Comparison of ENCODE assay signal across 16 mouse cellular contexts in the genomic region with DNA sequence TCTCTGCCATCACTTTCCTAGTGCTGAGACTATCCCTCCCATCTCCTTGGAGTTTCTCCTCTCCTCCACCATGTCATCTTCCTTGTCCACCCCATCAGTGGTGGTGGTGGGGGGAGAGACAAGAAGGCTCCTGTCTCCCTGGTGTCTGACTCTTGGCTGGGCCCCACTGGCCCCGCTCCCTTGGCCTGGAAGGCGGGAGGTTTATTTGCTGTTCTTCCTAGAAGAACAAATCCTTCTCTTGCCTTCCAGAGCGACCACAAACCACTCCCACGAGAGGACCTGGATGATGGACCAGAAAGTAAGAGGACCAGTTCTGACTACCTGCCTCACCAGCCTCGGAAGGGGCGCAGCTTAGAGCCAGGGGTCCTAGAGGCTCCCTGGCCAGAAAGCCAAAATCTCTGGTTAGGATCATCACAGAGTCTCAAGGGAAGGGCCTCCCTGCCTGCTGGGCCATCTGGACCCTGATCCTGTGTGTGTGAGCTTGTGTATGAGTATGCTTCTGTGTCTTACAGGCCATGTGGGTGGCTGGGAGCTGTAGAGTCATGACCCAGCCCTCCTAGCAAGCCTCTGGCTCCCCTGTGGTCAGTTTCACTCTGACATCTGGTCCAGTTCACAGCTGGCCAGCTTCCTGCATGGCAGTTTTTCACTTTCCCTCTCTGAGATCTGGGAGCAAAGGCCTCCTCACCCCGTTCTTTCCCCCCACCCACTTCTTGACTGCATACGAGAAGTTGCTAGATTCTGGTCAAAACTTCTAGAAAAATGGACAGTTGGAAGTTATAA. TPM values are rescaled to one million over a fixed set of nuclear protein-coding genes. Genes with fewer than 3 reads are reported as not detected.
DNase-seq lines count a peak whose midpoint lies in the region; ATAC-seq and TF ChIP-seq lines count a peak whose summit lies in the region.
"Had no signal": no experiment of that assay in that cellular context is flagged by ENCODE, and none has a peak within 500 bp of the region (broad histone marks: within the 10 kb centered on the region; RNA-seq: fewer than 3 reads in every experiment).

No protein-coding gene starts in this region.

- TF ChIP-seq CTCF in kidney, adult 2 months (conservative IDR thresholded peaks at IDR 0.05; ENCODE audit: insufficient read depth, insufficient read length, low read depth, low read length): no peak

- H3K4me1 ChIP-seq in kidney, adult 2 months (ENCODE audit: control insufficient read depth, insufficient read depth, low read length): no peaks in the 10 kb centered on the region
- peaks cover 46% of the 10 kb centered on the region for H3K4me1 ChIP-seq in intestine, embryonic 14.5 days (replicated peaks; ENCODE audit: control insufficient read depth, insufficient read depth, low read length)

- no peak for TF ChIP-seq POLR2A in kidney, adult 2 months (IDR thresholded peaks at IDR 0.05; ENCODE audit: low read depth, low read length)

- no peak overlapping the region for H3K4me2 ChIP-seq in intestine, embryonic 14.5 days (ENCODE audit: low read length)
- H3K4me2 ChIP-seq: forebrain, embryonic 15.5 days; heart, embryonic 13.5 days; limb, embryonic 15.5 days; midbrain, embryonic 13.5 days had no signal

- ATAC-seq in intestine, embryonic 14.5 days (replicated peaks; ENCODE audit: low FRiP score, low TSS enrichment, low read depth): no peak
- ATAC-seq: forebrain, embryonic 15.5 days; midbrain, embryonic 13.5 days had no signal

- no peak overlapping the region for H3K4me3 ChIP-seq in kidney, adult 2 months (ENCODE audit: insufficient read depth, low read depth, low read length)
- H3K4me3 ChIP-seq in intestine, embryonic 14.5 days (ENCODE audit: low read depth, low read length): no peak overlapping the region
- H3K4me3 ChIP-seq: forebrain, embryonic 15.5 days; heart, embryonic 13.5 days; limb, embryonic 15.5 days; midbrain, embryonic 13.5 days had no signal

- peak; percentile 47 for DNase-seq in embryo, embryonic 10 days (ENCODE audit: low spot score)
- DNase-seq in embryo, embryonic 11 days: no peak
- DNase-seq in kidney, postnatal 10 days: peak; percentile 45
- no peak for DNase-seq in kidney, adult 2 months
- DNase-seq in intestine, embryonic 14.5 days (ENCODE audit: low spot score): no peak
- no peak for DNase-seq in lung, postnatal 36 days
- DNase-seq in layer of hippocampus, postnatal 10 days (ENCODE audit: low spot score in 2 of 2): no peak
- DNase-seq in spleen, postnatal 14 days (ENCODE audit: low spot score in 2 of 2): no peak
- DNase-seq: cerebellum, adult 11-12 months; layer of hippocampus, postnatal 36 days; lung, postnatal 14 days; right cerebral cortex, postnatal 14 days had no signal

- no peaks in the 10 kb centered on the region for H3K27me3 ChIP-seq in kidney, adult 2 months (replicated peaks; ENCODE audit: control insufficient read depth, insufficient read depth, low read length)
- H3K27me3 ChIP-seq in intestine, embryonic 14.5 days (replicated peaks; ENCODE audit: control insufficient read depth, insufficient read depth, low read length): no peaks in the 10 kb centered on the region
- H3K27me3 ChIP-seq: forebrain, embryonic 15.5 days; midbrain, embryonic 13.5 days had no signal

- H3K27ac ChIP-seq in kidney, adult 2 months (ENCODE audit: insufficient read depth, low read depth, low read length): no peak overlapping the region
- peak overlapping the region; percentile 3; the same call in 1 of the 2 replicates for H3K27ac ChIP-seq in intestine, embryonic 14.5 days (ENCODE audit: low read depth)
- H3K27ac ChIP-seq: forebrain, embryonic 15.5 days; midbrain, embryonic 13.5 days had no signal

- no peaks in the 10 kb centered on the region for H3K36me3 ChIP-seq in kidney, adult 2 months (ENCODE audit: control insufficient read depth, insufficient read depth, low read length)
- H3K36me3 ChIP-seq in intestine, embryonic 14.5 days (ENCODE audit: control insufficient read depth, insufficient read depth, low read length): no peaks in the 10 kb centered on the region
- H3K36me3 ChIP-seq: forebrain, embryonic 15.5 days; heart, embryonic 13.5 days; limb, embryonic 15.5 days; midbrain, embryonic 13.5 days had no signal

- no peak overlapping the region for H3K9ac ChIP-seq in intestine, embryonic 14.5 days (ENCODE audit: low read length)
- H3K9ac ChIP-seq: forebrain, embryonic 15.5 days; heart, embryonic 13.5 days; limb, embryonic 15.5 days; midbrain, embryonic 13.5 days had no signal

- no peaks in the 10 kb centered on the region for H3K9me3 ChIP-seq in intestine, embryonic 14.5 days (ENCODE audit: control insufficient read depth, low read length)
- H3K9me3 ChIP-seq: forebrain, embryonic 15.5 days; heart, embryonic 13.5 days; limb, embryonic 15.5 days; midbrain, embryonic 13.5 days had no signal

- 76% methylated on average over 8 of the region's 8 CpGs for WGBS in kidney, adult 2 months
- WGBS in intestine, embryonic 14.5 days: 49% methylated on average over 8 of the region's 8 CpGs

RNA-seq across cellular contexts. Expression of gene Ngfr, which starts 19.4 kb away (rescaled TPM):
- polyA plus RNA-seq in kidney, adult 2 months (2012; rRNA removed): 5.7 and 6.6 TPM in 2 replicates
- polyA plus RNA-seq in intestine, embryonic 14.5 days (2014; fragmentation: Nextera tagmentation; extraction: Ambion mirVana): 15.3 and 17.6 TPM in 2 replicates
- 1 to 10 TPM; 2.4 to 3.6 TPM for total RNA-seq in layer of hippocampus, postnatal 10 days (2021)

RNA-seq across cellular contexts. Expression of gene Nxph3, which starts 53.8 kb away (rescaled TPM):
- polyA plus RNA-seq in kidney, adult 2 months (2012; rRNA removed): 4.1 and 4.2 TPM in 2 replicates
- polyA plus RNA-seq in intestine, embryonic 14.5 days (2014; fragmentation: Nextera tagmentation; extraction: Ambion mirVana): 0.68 and 0.74 TPM in 2 replicates
- 10 to 100 TPM; 27.3 to 35.2 TPM for total RNA-seq in layer of hippocampus, postnatal 10 days (2021)

Comparison
In these comparisons a context has a peak if more than half of its experiments do, and no peak if none do; other contexts are left out.
1. DNase-seq: peak in embryo, embryonic 10 days (single experiment) and kidney, postnatal 10 days (single experiment); none in embryo, embryonic 11 days (single experiment), kidney, adult 2 months (single experiment), intestine, embryonic 14.5 days (single experiment), lung, postnatal 36 days (single experiment), layer of hippocampus, postnatal 10 days (0 of 2) and spleen, postnatal 14 days (0 of 2).